Mouse (Mus musculus) embryonic facial prominence, embryonic 11.5 days (tissue): ENCODE data around the gene Slc10a6. TPM values are rescaled to one million over a fixed set of nuclear protein-coding genes. Genes with fewer than 3 reads are reported as not detected.

Source experiments
- ATAC-seq: fragments of 200-750 bp; cut with Nextera tagmentation; replicated peaks from 2 replicates; pipeline ENCODE4 v1.8.0; 2017; ENCODE audit warnings: low read depth; ENCODE audit not compliant: insufficient number of reproducible peaks, low FRiP score, low TSS enrichment
- DNase-seq: peaks from one replicate; pipeline ENCODE4 v3.0.0-alpha.2; 2015; ENCODE audit warnings: low spot score
- H3K27ac ChIP-seq: fragments of 300-500 bp; sonication (generic); replicated peaks from 2 replicates; pipeline ENCODE4 v1.5.1; 2014; ENCODE audit warnings: mild to moderate bottlenecking, low read depth, low read length, control low read depth
- H3K27me3 ChIP-seq: fragments of 300-500 bp; sonication (generic); 2 replicates; pipeline ENCODE4 v1.6.1; 2014; ENCODE audit warnings: mild to moderate bottlenecking, low read length, moderate library complexity, mixed read lengths; ENCODE audit not compliant: control insufficient read depth, insufficient read depth
- H3K36me3 ChIP-seq: fragments of 300-500 bp; sonication (generic); replicated peaks from 2 replicates; pipeline ENCODE4 v1.6.1; 2014; ENCODE audit warnings: low read depth, mild to moderate bottlenecking, low read length, moderate library complexity, mixed read lengths; ENCODE audit not compliant: control insufficient read depth, insufficient read depth
- H3K4me1 ChIP-seq: fragments of 300-500 bp; sonication (generic); 2 replicates; pipeline ENCODE4 v1.6.1; 2014; ENCODE audit warnings: low read length, mixed read lengths; ENCODE audit not compliant: control insufficient read depth, insufficient read depth
- H3K4me2 ChIP-seq: fragments of 300-500 bp; sonication (generic); 2 replicates; pipeline ENCODE4 v1.6.1; 2014; ENCODE audit warnings: low read depth, mild to moderate bottlenecking, control low read depth, low read length, moderate library complexity
- H3K4me3 ChIP-seq: fragments of 300-500 bp; sonication (generic); 2 replicates; pipeline ENCODE4 v1.5.1; 2014; ENCODE audit warnings: low read depth, low read length, control low read depth
- H3K9ac ChIP-seq: fragments of 300-500 bp; sonication (generic); replicated peaks from 2 replicates; pipeline ENCODE4 v1.6.1; 2014; ENCODE audit warnings: mild to moderate bottlenecking, control low read depth, low read length
- H3K9me3 ChIP-seq: fragments of 300-500 bp; sonication (generic); replicated peaks from 2 replicates; pipeline ENCODE4 v1.6.1; 2016; ENCODE audit warnings: mild to moderate bottlenecking, low read length, inconsistent platforms, mixed read lengths; ENCODE audit not compliant: control insufficient read depth
- WGBS: fragments of 180-500 bp; shearing (Covaris S2); extraction: QIAGEN DNeasy Blood & Tissue Kit; methylation state at CpG from one replicate; pipeline ENCODE4 v1.1.7; 2014; 5-methylcytosine and 5-hydroxymethylcytosine counted together
- polyA plus RNA-seq: library from polyadenylated mRNA; unstranded; fragments of >200 nt; fragmentation: Nextera tagmentation; extraction: Ambion mirVana; gene quantifications from 2 replicates; pipeline ENCODE4 v1.2.1, GENCODE M21; 2014

Gene Slc10a6
- polyA plus RNA-seq, 1 experiment from 2014 or later, result not detected

DNA sequence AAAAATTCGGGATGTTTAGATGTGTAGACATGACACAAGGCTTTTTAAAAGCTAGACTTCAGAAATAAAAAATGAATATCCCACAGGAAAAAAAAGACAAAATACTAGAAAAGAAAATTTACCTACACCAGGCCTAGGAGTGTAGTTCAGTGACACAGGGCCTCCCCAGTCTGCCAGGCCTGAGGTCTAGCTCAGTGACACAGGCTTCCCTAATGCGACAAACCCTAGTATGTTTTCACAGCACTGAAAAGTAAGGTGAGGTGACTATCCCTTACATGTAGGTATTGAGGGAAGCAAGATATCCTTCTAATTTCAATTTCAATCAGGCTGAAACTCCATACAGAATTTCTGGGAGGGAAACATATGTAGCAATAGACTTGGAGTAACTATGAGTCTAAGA, 8.0 kb upstream of the Slc10a6 start:
- Histone ChIP-seq H3K27me3 (no peaks in the 10 kb centered on the region), H3K27ac (no peak overlapping the region), H3K9me3 (no peaks in the 10 kb centered on the region), H3K9ac (no peak overlapping the region), H3K4me1 (no peaks in the 10 kb centered on the region), H3K4me2 (no peak overlapping the region), H3K36me3 (no peaks in the 10 kb centered on the region), H3K4me3 (no peak overlapping the region)
- 88% methylated on average over 2 of the region's 2 CpGs for WGBS
- DNase-seq (no peak), ATAC-seq (no peak)

DNA sequence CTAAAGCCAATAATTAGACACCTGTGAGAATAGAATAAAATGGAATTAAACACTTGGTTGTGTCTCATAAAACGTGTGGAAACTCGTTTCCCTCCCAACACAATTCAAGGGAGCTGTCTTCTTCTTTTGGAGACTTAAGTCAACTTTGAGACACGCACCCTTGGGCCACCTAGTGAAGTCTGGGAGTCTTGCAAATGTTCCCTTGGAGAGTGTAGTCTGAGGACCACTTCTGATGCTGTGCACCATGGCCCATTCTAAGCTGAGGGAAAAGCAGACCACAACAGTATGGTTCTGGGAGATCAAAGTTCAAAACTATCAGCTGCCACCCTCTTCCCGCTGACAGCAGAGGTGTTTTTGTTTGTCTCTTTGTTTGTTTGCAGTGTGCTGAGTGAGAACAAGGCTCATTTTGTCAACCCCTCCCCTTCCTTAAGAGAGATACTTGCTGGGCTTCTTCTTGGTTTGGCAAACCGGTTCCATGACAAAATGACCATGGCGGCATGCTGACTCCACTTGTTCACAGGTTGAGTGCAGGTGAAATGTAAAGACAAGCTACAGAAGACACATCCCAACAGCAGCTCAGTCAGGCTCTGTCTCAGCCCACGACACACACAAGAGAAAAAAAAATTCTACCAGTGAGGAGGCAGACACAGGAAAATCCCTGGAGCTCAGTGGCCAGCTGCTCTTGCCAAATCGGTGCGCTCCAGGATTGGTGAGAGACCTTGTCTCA, 814 bp upstream of the Slc10a6 start:
- DNase-seq (no peak), ATAC-seq (no peak)
- H3K9ac ChIP-seq, result no peak overlapping the region
- WGBS, result 76% methylated on average over 9 of the region's 9 CpGs
- H3K4me1 ChIP-seq, result no peaks in the 10 kb centered on the region
- no peak overlapping the region for H3K4me2 ChIP-seq
- H3K36me3 ChIP-seq, result no peaks in the 10 kb centered on the region
- no peak overlapping the region for H3K4me3 ChIP-seq
- H3K27me3 ChIP-seq, result no peaks in the 10 kb centered on the region
- H3K27ac ChIP-seq, result no peak overlapping the region
- no peaks in the 10 kb centered on the region for H3K9me3 ChIP-seq

DNA sequence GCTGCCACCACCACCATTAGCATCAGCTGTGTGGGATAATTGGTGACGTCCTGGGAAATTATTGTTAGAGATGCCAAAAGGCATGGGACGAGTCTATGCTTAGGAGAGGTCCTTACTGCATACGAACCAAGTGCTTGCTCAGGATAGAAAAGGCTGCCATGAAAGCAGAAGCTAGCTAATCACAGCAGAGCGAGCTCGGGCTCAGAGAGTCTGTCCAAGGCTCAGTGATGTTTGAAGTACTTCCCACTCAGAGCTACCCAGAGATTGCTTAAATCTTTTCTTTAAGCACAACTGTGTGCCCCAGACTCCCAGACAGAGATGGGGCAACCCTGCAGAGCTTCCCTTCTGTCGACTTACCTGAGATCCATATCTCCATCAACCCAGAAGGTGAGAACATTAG, 704 bp downstream of the Slc10a6 start:
- 77% methylated on average over 6 of the region's 6 CpGs for WGBS
- DNase-seq, result no peak
- no peak overlapping the region for H3K4me2 ChIP-seq
- H3K27ac ChIP-seq, result no peak overlapping the region
- no peaks in the 10 kb centered on the region for H3K9me3 ChIP-seq
- no peak overlapping the region for H3K4me3 ChIP-seq
- no peaks in the 10 kb centered on the region for H3K27me3 ChIP-seq
- H3K9ac ChIP-seq, result no peak overlapping the region
- H3K4me1 ChIP-seq, result no peaks in the 10 kb centered on the region
- no peaks in the 10 kb centered on the region for H3K36me3 ChIP-seq
- ATAC-seq, result no peak

DNA sequence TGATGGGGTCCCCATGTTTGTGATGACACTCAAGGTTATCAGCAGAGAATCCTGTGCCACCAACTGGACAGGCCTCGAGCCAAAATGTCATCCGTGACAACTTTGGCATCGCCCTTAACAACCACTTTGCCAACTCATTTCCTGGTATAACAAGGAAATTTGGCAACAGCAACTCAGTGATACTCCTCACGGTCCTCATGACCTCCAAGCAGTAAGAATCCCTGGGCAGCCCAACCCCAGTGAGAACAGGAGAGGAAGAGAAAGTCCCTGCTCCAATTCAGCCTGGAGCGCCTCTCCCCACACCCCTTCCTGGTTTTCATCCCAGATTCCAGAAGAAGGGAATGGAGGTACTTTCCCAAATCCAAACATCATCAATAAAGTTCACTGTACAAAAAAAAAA, 4.4 kb downstream of the Slc10a6 start:
- WGBS, result 90% methylated on average over 5 of the region's 5 CpGs
- DNase-seq (no peak), ATAC-seq (no peak)
- no peak overlapping the region for H3K4me2 ChIP-seq
- no peak overlapping the region for H3K27ac ChIP-seq
- H3K9ac ChIP-seq, result no peak overlapping the region
- H3K4me3 ChIP-seq, result no peak overlapping the region
- H3K27me3 ChIP-seq, result no peaks in the 10 kb centered on the region
- no peaks in the 10 kb centered on the region for H3K4me1 ChIP-seq
- no peaks in the 10 kb centered on the region for H3K9me3 ChIP-seq
- H3K36me3 ChIP-seq, result no peaks in the 10 kb centered on the region

DNA sequence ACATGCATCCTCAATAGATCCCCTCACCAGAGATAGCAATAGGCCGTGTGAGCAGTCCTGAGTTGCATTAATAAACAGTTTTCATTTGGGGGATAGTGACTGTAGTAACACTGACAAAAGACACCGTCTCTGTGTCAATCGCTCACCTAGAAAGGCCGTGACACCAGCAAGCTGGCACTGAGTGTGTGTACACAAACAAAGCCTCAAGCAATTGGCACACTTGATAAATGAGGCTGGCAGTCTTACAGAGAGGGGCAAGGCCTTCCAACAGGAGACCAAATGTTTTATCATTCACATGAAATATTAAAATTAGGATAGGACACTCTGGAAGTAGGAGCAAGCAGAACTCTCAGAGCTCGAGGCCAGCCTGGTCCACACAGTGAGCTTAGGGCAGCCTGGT, 6.9 kb downstream of the Slc10a6 start:
- no peaks in the 10 kb centered on the region for H3K36me3 ChIP-seq
- H3K4me2 ChIP-seq, result no peak overlapping the region
- 82% methylated on average over 5 of the region's 5 CpGs for WGBS
- no peaks in the 10 kb centered on the region for H3K4me1 ChIP-seq
- DNase-seq, result no peak
- no peak for ATAC-seq
- no peaks in the 10 kb centered on the region for H3K27me3 ChIP-seq
- H3K9me3 ChIP-seq, result no peaks in the 10 kb centered on the region
- no peak overlapping the region for H3K4me3 ChIP-seq
- H3K9ac ChIP-seq, result no peak overlapping the region
- no peak overlapping the region for H3K27ac ChIP-seq

DNA sequence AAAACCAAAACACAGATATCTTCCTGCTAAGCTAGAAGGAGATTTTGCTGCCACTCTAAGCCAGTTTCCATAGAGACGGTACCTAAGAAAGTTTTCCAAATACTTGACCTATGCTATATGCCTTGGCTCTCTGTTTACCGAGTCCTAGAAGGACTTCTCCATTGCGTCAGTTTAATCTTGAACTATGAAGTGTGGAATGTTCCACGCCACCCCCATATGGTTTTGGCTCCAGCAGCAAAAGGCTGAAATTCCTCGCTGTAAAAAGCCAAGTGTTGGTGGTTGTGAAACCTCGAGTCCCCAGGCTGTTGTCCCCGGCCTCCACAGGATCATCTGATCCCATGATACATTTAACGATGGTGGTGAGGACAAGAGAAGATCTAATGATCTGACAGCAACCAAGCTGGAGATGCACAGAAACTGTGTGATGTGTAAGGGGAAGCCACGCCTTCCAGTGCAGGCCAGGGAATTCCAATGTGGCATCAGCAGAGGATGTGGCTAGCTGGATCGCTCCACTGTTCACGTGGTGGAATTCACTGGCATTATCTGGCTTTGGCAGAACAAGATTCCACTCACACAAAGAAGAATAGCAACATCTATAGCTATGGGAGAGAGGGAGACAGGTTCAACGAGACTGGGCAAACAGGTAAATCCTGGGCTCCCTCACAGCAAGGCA, 8.8 kb downstream of the Slc10a6 start:
- H3K9me3 ChIP-seq, result no peaks in the 10 kb centered on the region
- H3K27me3 ChIP-seq, result no peaks in the 10 kb centered on the region
- H3K4me3 ChIP-seq, result no peak overlapping the region
- DNase-seq (no peak), ATAC-seq (no peak)
- no peak overlapping the region for H3K27ac ChIP-seq
- WGBS, result 78% methylated on average over 12 of the region's 12 CpGs
- H3K4me1 ChIP-seq, result no peaks in the 10 kb centered on the region
- H3K4me2 ChIP-seq, result no peak overlapping the region
- no peaks in the 10 kb centered on the region for H3K36me3 ChIP-seq
- no peak overlapping the region for H3K9ac ChIP-seq

DNA sequence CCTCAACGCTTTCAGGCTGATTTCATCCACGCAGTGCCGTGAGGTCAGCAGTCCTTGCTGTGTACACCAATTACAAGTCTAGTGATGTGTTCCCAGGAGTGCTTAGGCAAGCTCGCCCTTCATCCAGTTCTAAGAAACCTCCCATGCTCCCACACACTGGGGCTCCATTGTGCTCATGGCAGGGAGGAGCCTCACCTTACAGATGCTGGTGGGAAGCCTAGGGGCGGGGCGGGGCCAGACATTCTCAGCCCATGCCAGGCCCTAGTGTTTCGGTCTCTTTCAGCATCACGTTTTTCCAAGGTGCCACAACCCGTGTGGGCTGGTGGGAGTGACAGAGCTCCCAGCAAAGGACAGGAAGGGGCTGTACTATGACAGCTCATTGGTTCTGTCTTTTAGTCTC, 12.0 kb downstream of the Slc10a6 start:
- Histone ChIP-seq H3K4me1 (no peaks in the 10 kb centered on the region), H3K27me3 (no peaks in the 10 kb centered on the region), H3K9me3 (no peaks in the 10 kb centered on the region), H3K36me3 (no peaks in the 10 kb centered on the region), H3K27ac (no peak overlapping the region), H3K9ac (no peak overlapping the region), H3K4me2 (no peak overlapping the region), H3K4me3 (no peak overlapping the region)
- no peak for DNase-seq
- no peak for ATAC-seq
- 62% methylated on average over 9 of the region's 9 CpGs for WGBS

DNA sequence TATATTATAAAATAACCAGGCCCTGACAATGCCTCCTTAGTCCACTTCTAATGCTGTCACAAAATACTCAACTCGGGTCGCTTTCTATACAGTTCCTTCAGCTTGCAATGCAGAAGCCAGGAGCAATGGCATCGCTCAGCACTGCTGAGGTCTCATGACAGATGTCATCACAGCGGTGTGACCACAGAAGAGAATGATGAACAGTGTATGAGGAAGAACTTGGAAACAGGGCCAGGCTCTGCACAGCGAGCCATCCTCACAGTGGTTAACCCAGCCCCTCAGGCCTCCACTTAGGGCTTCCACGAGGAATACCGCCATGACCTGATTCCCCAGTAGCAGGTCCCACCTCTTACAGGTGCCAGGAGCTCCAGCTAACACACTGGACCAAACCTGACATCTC, 14.8 kb downstream of the Slc10a6 start:
- H3K4me2 ChIP-seq, result no peak overlapping the region
- H3K27ac ChIP-seq, result no peak overlapping the region
- no peaks in the 10 kb centered on the region for H3K9me3 ChIP-seq
- H3K4me3 ChIP-seq, result no peak overlapping the region
- H3K9ac ChIP-seq, result no peak overlapping the region
- H3K27me3 ChIP-seq, result no peaks in the 10 kb centered on the region
- ATAC-seq, result no peak
- DNase-seq, result no peak
- H3K36me3 ChIP-seq, result no peaks in the 10 kb centered on the region
- 94% methylated on average over 7 of the region's 7 CpGs for WGBS
- H3K4me1 ChIP-seq, result no peaks in the 10 kb centered on the region
